Mouse (Mus musculus): Measurements from ENCODE around the gene Ntm. TPM values are rescaled to one million over a fixed set of nuclear protein-coding genes. Genes with fewer than 3 reads are reported as not detected.

Ntm gene
- total RNA-seq, 2 experiments from 2014 or later = not detected

GRCm38 (mm10) chr9:29892792-29893191 is 70.1 kb downstream of the Ntm start:
- ATAC-seq (replicated peaks; ENCODE audit: low FRiP score, poor library complexity, severe bottlenecking) = no peak

GRCm38 (mm10) chr9:29888712-29889111 is 74.2 kb downstream of the Ntm start:
- ATAC-seq (replicated peaks; ENCODE audit: low FRiP score, poor library complexity, severe bottlenecking) = no peak

- ATAC-seq (replicated peaks; ENCODE audit: low FRiP score, poor library complexity, severe bottlenecking) = no peak
These were observed 75.0 kb downstream of the Ntm start for GRCm38 (mm10) chr9:29887924-29888323.

- no peak for ATAC-seq (replicated peaks; ENCODE audit: low FRiP score, poor library complexity, severe bottlenecking)
These were observed 78.9 kb downstream of the Ntm start for GRCm38 (mm10) chr9:29884062-29884461.

GRCm38 (mm10) chr9:29881614-29882013 is 81.3 kb downstream of the Ntm start:
- ATAC-seq (replicated peaks; ENCODE audit: low FRiP score, poor library complexity, severe bottlenecking) = no peak

GRCm38 (mm10) chr9:29877583-29877982 is 85.4 kb downstream of the Ntm start:
- ATAC-seq (replicated peaks; ENCODE audit: low FRiP score, poor library complexity, severe bottlenecking) = no peak

GRCm38 (mm10) chr9:29867746-29868145 is 95.2 kb downstream of the Ntm start:
- ATAC-seq (replicated peaks; ENCODE audit: low FRiP score, poor library complexity, severe bottlenecking) = no peak

- no peak for ATAC-seq (replicated peaks; ENCODE audit: low FRiP score, poor library complexity, severe bottlenecking)
These were observed 96.1 kb downstream of the Ntm start for GRCm38 (mm10) chr9:29866824-29867223.

GRCm38 (mm10) chr9:29866101-29866500 is 96.8 kb downstream of the Ntm start:
- no peak for ATAC-seq (replicated peaks; ENCODE audit: low FRiP score, poor library complexity, severe bottlenecking)

GRCm38 (mm10) chr9:29865502-29865901 is 97.4 kb downstream of the Ntm start:
- ATAC-seq (replicated peaks; ENCODE audit: low FRiP score, poor library complexity, severe bottlenecking) = no peak

- ATAC-seq (replicated peaks; ENCODE audit: low FRiP score, poor library complexity, severe bottlenecking) = no peak
These were observed 98.1 kb downstream of the Ntm start for GRCm38 (mm10) chr9:29864886-29865285.

GRCm38 (mm10) chr9:29862408-29862807 is 100.5 kb downstream of the Ntm start:
- no peak for ATAC-seq (replicated peaks; ENCODE audit: low FRiP score, poor library complexity, severe bottlenecking)

- no peak for ATAC-seq (replicated peaks; ENCODE audit: low FRiP score, poor library complexity, severe bottlenecking)
These were observed 103.5 kb downstream of the Ntm start for GRCm38 (mm10) chr9:29859256-29860048.

- ATAC-seq (replicated peaks; ENCODE audit: low FRiP score, poor library complexity, severe bottlenecking) = no peak
These were observed 114.0 kb downstream of the Ntm start for GRCm38 (mm10) chr9:29848735-29849455.

- no peak for ATAC-seq (replicated peaks; ENCODE audit: low FRiP score, poor library complexity, severe bottlenecking)
These were observed 125.6 kb downstream of the Ntm start for GRCm38 (mm10) chr9:29837344-29837743.

GRCm38 (mm10) chr9:29834911-29835310 is 128.0 kb downstream of the Ntm start:
- ATAC-seq (replicated peaks; ENCODE audit: low FRiP score, poor library complexity, severe bottlenecking) = no peak

- ATAC-seq (replicated peaks; ENCODE audit: low FRiP score, poor library complexity, severe bottlenecking) = no peak
These were observed 129.2 kb downstream of the Ntm start for GRCm38 (mm10) chr9:29833781-29834180.

GRCm38 (mm10) chr9:29827240-29827660 is 135.7 kb downstream of the Ntm start:
- ATAC-seq (replicated peaks; ENCODE audit: low FRiP score, poor library complexity, severe bottlenecking) = no peak

- ATAC-seq (replicated peaks; ENCODE audit: low FRiP score, poor library complexity, severe bottlenecking) = no peak
These were observed 137.7 kb downstream of the Ntm start for GRCm38 (mm10) chr9:29825236-29825635.

GRCm38 (mm10) chr9:29823716-29824115 is 139.2 kb downstream of the Ntm start:
- ATAC-seq (replicated peaks; ENCODE audit: low FRiP score, poor library complexity, severe bottlenecking) = no peak

- ATAC-seq (replicated peaks; ENCODE audit: low FRiP score, poor library complexity, severe bottlenecking) = no peak
These were observed 150.3 kb downstream of the Ntm start for GRCm38 (mm10) chr9:29812685-29813084.

All from erythroid progenitor cell, adult 5-6 weeks (primary cell).